Mouse (Mus musculus) colon, adult 2 months (tissue): ENCODE results near the gene Ddx17. TPM values are rescaled to one million over a fixed set of nuclear protein-coding genes. Genes with fewer than 3 reads are reported as not detected.

Experiments
- polyA plus RNA-seq: library from polyadenylated mRNA; depleted of rRNA; stranded (reverse); fragments of >200 nt; gene quantifications from 2 replicates; pipeline ENCODE4 v1.2.3, GENCODE M21; 2012; rRNA removed

The Ddx17 gene
- 137 and 181 TPM in 2 replicates for polyA plus RNA-seq

DNA sequence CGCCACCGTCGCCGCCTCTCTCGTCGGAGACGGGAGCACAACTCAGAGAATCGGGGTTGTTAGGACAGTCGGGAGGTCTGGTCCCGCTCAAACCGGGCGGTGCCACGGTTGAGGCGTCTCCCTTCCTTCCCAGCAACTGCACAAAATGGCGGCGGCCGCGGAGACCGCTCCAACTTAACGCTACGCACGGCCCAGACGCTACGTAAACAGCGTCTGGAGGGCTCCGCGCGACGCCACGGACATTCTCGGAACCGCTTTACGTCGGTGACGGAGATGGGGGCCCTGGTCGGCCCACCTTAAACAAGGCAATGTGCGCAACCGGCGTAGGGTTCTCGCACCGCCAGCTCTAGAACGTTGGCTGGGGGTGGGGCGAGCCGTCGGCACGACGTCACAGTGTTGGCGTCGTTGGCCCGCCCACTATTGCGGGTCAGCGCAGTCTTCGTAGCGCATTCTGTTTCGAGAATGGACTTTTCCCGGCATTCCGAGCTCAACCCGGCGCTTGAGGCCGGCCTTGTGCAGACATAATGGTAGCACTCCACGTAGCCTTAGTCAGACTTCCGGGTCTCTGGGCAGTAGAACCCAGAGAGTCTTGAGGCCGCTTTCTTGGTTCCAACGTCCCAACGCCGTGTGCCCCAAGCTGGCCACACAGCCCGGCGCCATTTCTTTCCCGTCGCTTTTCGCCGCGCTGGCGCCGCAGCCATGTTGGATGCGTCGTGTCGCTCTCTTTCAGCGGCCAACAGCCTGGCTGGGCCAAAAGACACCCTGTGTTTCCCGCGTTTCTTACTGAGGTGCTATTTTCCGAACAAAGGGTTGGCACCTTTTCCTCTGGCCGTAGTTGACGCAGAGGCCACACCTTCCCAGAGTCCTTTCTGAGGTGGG is at the start of gene Ddx17:
Gene Ddx17, minus strand, starts transcription at position 332 of the 879 bp plus-strand sequence.

GRCm38 (mm10) chr15:79516171-79517096 is 30.1 kb downstream of the Ddx17 start, which contains the start of gene Kdelr3:
Gene Kdelr3 (plus strand): TSS chr15:79516411.

GRCm38 (mm10) chr15:79504707-79505452 is 41.7 kb downstream of the Ddx17 start, which contains the start of gene Kcnj4:
Gene Kcnj4 (minus strand): TSS chr15:79505241.

Other genes with a start within 250 kb of the Ddx17 start
- gene Pla2g6, start 218.4 kb downstream of the Ddx17 start, polyA plus RNA-seq = 18.6 and 21.0 TPM in 2 replicates
- 14.4 and 17.4 TPM in 2 replicates for gene Maff, start 200.1 kb downstream of the Ddx17 start, polyA plus RNA-seq
- 179 and 187 TPM in 2 replicates for gene Tmem184b, start 143.2 kb downstream of the Ddx17 start, polyA plus RNA-seq
- gene Csnk1e, start 91.2 kb downstream of the Ddx17 start, polyA plus RNA-seq = 33.1 and 37.6 TPM in 2 replicates
- not detected in 2 replicates for gene Kcnj4, start 41.5 kb downstream of the Ddx17 start, polyA plus RNA-seq
- 33.4 and 44.5 TPM in 2 replicates for gene Kdelr3, start 30.3 kb downstream of the Ddx17 start, polyA plus RNA-seq
- 0.05 TPM in 1 of 2 replicates, not detected in the other for gene Dmc1, start 58.4 kb upstream of the Ddx17 start, polyA plus RNA-seq
- 0.43 and 0.61 TPM in 2 replicates for gene Fam227a, start 112.2 kb upstream of the Ddx17 start, polyA plus RNA-seq
- 8.7 and 9.6 TPM in 2 replicates for gene Cby1, start 112.5 kb upstream of the Ddx17 start, polyA plus RNA-seq
- 26.9 and 31.4 TPM in 2 replicates for gene Tomm22, start 124.1 kb upstream of the Ddx17 start, polyA plus RNA-seq
- 24.1 and 32.1 TPM in 2 replicates for gene Josd1, start 141.2 kb upstream of the Ddx17 start, polyA plus RNA-seq
- gene Gtpbp1, start 144.1 kb upstream of the Ddx17 start, polyA plus RNA-seq = 35.0 and 38.2 TPM in 2 replicates
- 63.5 and 69.7 TPM in 2 replicates for gene Sun2, start 195.8 kb upstream of the Ddx17 start, polyA plus RNA-seq
- 30.5 and 47.3 TPM in 2 replicates for gene Dnal4, start 231.1 kb upstream of the Ddx17 start, polyA plus RNA-seq